Mouse (Mus musculus) neutrophil, adult 59 days (primary cell): ENCODE data around the gene Anp32a. TPM values are rescaled to one million over a fixed set of nuclear protein-coding genes. Genes with fewer than 3 reads are reported as not detected.

Experiments used
- total RNA-seq, 2 experiments: library from RNA; stranded (reverse); gene quantifications; 1 replicate in 1 of 2; 2 replicates in 1 of 2; pipeline ENCODE4 v1.2.4; 2023

The Anp32a gene
- 100 to 1,000 TPM; 315 to 318 TPM for total RNA-seq

GRCm38 (mm10) chr9:62341123-62341486 is at the start of gene Anp32a:
TSS of gene Anp32a (plus strand) at chr9:62341293.

Other genes with a start within 250 kb of the Anp32a start
- gene Glce, start 218.6 kb upstream of the Anp32a start, total RNA-seq, result 1 to 10 TPM; 4.6 to 7.0 TPM
- not detected for gene Spesp1, start 59.1 kb upstream of the Anp32a start, total RNA-seq
- gene Coro2b, start 195.8 kb downstream of the Anp32a start, total RNA-seq, result 1 to 10 TPM in 1 of 2 experiments, not detected in 1; 2.2 TPM